Mouse (Mus musculus) layer of hippocampus, adult 8-10 months (tissue): ENCODE measurements at regions not wholly inside any gene's neighbourhood (a gene's known extent, or its start where the extent isn't known, plus 50 kb on each side); places are given as distances from the start of the nearest gene placed in this dataset.
"Not testable (repeated sequence)": the region's sequence is repeated elsewhere in the genome, so short reads cannot be mapped to it uniquely, and the experiment has no call there.

Source experiments
- DNase-seq, 2 experiments: peaks; one replicate each; pipeline ENCODE4 v3.0.0; 2022; ENCODE audit warnings: low spot score in 2 of 2

GRCm38 (mm10) chr1:16904690-16905089, 811.6 kb upstream of the 4930444P10Rik start:
- DNase-seq: no peak

- not testable (repeated sequence) for DNase-seq
These were observed 775.3 kb upstream of the 4930444P10Rik start for GRCm38 (mm10) chr1:16868383-16868782.

GRCm38 (mm10) chr1:16867086-16867835, 774.1 kb upstream of the 4930444P10Rik start:
- DNase-seq: not testable (repeated sequence)

- DNase-seq: no peak
These were observed 744.0 kb upstream of the 4930444P10Rik start for GRCm38 (mm10) chr1:16837111-16837510.

DNA sequence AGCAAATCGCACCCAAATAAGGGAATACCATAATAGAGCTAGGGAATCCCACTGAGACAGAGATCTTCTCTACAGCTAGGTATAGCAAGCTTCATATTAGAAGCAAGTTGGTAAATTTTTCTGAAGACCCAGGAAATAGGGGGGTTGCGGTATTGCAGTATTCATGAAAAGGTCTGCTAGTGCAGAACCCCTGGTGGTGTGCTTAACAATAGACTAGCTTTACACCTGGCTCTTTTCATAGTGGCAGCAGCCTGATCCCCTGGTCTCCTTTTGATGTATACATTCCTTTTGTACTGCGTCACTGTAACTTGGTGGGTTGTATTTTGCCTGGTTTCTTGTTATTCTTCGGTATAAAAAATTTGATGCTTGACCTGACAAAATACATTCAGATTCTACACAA, 731.6 kb upstream of the 4930444P10Rik start:
- DNase-seq: not testable (repeated sequence)

DNA sequence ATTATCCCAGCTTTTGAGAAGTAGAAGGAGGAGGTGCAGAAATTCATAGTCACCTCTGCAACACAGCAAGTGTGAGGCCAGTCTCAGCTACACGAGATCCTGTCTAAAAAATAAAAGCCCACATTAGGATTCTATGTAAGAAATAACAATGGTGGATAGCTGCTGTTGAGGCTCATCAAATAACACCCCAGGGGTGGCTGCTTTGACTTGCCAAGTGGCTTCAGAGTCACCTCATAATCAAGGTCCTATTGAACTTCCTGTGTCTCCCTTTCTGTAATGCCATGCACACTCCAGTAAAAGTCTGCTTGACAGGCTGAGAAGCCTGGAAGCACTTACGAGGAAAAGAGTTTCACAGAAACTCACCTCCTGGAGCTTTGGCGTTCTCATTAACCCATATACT, 730.9 kb upstream of the 4930444P10Rik start:
- no peak for DNase-seq

GRCm38 (mm10) chr1:16821186-16821585, 728.1 kb upstream of the 4930444P10Rik start:
- no peak for DNase-seq

GRCm38 (mm10) chr1:16816572-16816971, 723.4 kb upstream of the 4930444P10Rik start:
- DNase-seq: peak; percentile 66 to 72

- no peak for DNase-seq
These were observed 722.6 kb upstream of the 4930444P10Rik start for GRCm38 (mm10) chr1:16815731-16816130.

GRCm38 (mm10) chr1:16809370-16810150, 716.4 kb upstream of the 4930444P10Rik start:
- DNase-seq: peak in 1 of 2 experiments; percentile 17

- DNase-seq: peak; percentile 47 to 88
These were observed 705.2 kb upstream of the 4930444P10Rik start for GRCm38 (mm10) chr1:16798292-16798691.

- DNase-seq: no peak
These were observed 703.3 kb upstream of the 4930444P10Rik start for GRCm38 (mm10) chr1:16796449-16796848.

DNA sequence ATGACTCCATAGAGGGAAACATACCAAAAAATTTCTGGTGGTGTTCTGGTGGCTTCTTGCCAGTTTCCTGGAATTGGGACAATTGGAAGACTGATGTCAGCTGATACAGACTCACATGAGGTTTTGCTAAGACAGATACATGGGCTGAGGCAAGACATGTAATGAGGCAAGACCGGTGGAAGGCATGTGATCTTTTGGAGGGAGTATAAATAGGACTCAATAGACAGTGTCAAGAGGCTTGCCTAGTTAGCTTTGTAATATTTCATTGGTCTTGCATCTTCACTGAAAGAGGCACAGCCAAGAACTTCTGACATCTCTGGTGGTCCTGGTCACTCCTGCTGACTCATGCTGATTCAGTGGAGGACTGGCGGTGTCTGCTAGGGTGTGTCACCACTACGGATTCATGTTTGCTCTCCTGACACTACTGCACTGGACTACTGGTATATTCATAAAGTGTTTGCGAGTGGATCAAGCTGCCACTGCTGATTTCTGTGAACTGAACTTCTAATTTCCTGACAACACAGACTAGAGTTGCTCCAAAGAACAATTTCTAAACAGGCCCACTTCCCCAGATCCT, 697.7 kb upstream of the 4930444P10Rik start:
- DNase-seq: no peak

DNA sequence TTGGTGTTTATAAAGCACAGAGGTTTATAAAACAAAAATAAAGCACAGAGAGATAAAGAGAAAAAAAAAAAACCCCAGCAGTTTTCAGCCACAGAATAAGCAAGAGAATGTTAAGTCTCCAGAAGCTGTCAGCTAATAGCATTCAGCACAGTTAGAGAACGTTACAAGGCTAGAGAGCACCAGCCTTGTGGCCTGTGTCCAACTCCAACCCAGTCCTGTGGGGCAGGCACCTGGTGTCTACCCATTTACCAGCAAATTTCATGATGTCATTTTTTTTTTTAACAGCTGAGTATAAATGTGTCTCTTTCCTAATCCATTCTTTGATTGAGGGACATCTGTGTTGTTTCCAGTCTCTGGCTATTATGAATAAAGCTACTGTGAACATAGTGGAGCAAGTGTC, 686.7 kb upstream of the 4930444P10Rik start:
- no peak for DNase-seq

DNA sequence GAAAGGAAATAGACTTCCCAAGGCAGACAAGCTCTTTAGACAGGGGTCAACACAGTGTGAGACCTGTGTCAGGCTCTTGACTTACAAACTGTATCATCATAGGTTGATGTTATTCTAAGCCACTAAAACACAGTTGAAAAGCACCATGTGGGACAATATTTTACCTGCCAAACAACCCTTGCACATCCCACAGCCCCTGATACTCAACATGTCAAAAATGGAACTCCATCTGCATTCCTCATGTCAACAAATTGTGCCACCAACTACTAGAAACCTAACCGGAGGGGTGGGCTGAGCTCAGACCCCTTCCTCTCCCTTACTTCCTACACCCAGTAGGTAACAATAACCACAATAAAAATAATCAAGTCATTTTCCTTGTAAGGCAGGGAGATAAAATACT, 667.8 kb upstream of the 4930444P10Rik start:
- no peak for DNase-seq
